Mouse (Mus musculus) left cerebral cortex, postnatal 4 days (tissue): ENCODE data around the gene Wnt7b. TPM values are rescaled to one million over a fixed set of nuclear protein-coding genes. Genes with fewer than 3 reads are reported as not detected.

ENCODE experiments used
- DNase-seq: peaks from one replicate; pipeline ENCODE4 v3.0.0-alpha.2; 2022
- intact Hi-C: fragments of 180-260 bp; cut with DNase I; formaldehyde crosslinking; loops from one replicate; pipeline ENCODE4 v1.15.1; 2025
- total RNA-seq, 2 experiments: library from RNA; stranded (reverse); gene quantifications; 2 replicates each; pipeline ENCODE4 v1.2.3; 2021

Gene Wnt7b
- total RNA-seq, 2 experiments from 2014 or later = 65.6 to 67.5 TPM

DNA sequence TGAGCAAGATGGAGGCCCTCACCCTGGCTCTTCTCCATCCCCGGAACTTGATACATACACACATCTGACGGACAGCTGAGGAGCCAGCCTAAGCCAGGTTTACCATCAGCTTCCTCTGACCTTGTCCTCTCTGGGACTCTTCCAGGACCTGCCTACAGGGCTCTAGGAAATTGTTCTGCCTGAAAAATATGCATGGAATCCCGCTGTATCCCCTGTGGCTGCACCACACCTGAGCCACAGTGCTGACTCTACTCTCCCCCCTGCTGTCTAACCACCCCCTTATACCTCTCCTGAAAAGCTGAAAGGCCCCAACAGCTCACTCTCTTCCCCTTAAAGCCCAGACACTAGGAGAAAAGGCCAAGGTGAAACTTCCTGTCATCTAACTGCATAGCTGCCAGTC, 52.4 kb downstream of the Wnt7b start:
- no peak for DNase-seq
- intact Hi-C loops = no loop called here

DNA sequence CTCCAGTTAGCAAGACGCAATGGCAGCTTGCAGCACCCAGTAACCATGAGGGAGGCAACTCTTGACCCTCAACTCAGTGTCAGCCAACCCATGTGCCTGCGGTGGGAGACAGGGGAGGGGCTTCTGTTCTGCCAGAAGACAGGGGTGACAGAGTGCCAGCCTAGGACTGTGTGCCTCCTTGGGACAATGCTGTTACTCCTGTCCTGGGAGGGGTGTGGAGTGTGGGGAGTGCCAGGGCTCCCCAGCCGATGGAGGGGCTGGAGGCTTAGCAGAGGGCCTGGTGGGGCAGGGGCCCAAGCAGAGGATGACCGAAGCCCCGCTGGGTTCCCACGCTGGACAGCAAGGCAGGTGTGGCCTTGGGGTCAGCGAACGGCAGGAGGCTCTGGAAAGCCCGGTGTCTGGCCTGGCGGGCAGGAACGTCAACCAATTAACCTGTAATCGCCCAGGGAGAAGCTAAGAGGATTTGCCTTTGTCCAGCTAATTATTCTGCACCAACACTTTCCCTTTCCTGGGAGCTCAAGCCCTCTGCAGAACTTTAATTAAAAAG, 57.8 kb downstream of the Wnt7b start:
- no peak for DNase-seq
- intact Hi-C loops = no loop called here

DNA sequence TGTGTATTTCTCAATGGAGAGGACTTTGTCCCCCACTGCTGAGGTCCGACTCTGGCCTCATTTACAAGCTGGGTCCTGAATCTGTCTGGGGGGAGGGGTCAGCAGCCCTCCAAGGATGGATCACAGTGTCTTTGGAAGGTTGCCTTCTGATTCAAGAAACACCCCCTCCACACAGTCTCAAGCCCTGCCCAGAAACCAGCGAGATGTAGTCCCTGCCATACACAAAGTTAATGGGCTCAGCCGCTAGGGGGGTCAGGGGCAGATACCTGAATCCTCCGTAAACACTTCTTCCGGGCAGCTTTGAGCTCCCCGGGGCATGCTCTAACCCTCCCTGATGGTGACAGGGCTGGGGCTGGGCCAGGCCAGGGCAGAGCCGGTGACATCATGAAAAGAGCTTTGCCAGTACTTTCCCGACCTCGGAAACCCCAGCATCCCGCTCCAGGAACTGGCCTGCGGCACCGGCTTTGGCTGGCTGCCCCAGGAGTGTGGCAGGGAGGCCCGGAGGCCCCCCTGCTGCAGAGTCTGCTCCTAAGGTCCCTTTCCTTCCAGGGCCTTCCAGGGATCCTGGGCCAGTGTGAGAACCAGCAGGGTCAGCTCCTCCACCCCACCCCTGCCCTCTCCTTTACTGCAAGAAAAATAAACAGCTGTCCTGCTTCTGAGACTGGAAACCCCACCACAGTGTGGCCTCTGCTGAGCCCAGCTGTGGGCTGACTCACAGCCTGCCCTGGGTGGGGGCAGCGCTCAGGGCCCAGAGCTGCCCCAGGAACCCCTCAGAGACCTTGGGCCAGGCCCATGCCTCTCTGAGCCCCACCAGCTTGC, 58.9 kb downstream of the Wnt7b start:
- intact Hi-C loops = no loop called here
- DNase-seq = peak; percentile 63

DNA sequence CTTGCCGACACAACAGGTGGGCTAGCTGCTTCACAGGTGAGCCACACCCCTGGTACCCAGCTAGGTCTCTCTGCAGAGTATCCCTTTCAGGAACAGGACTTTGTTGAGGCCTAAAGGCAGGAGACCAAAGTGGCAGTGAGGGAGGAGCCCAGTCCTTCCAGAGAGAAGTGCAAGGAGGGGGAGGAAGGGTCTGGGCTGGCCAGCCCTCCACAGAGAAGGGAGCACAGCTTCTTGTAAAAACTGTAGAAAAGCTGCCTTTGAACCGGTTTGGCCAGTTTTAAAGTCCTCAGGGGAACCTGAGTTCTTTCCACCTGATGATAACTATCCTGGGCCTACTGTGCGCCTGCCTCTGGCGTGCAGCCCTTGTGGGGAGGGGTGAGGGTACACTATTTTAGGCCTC, 62.8 kb downstream of the Wnt7b start:
- intact Hi-C loops = no loop called here
- DNase-seq = no peak

DNA sequence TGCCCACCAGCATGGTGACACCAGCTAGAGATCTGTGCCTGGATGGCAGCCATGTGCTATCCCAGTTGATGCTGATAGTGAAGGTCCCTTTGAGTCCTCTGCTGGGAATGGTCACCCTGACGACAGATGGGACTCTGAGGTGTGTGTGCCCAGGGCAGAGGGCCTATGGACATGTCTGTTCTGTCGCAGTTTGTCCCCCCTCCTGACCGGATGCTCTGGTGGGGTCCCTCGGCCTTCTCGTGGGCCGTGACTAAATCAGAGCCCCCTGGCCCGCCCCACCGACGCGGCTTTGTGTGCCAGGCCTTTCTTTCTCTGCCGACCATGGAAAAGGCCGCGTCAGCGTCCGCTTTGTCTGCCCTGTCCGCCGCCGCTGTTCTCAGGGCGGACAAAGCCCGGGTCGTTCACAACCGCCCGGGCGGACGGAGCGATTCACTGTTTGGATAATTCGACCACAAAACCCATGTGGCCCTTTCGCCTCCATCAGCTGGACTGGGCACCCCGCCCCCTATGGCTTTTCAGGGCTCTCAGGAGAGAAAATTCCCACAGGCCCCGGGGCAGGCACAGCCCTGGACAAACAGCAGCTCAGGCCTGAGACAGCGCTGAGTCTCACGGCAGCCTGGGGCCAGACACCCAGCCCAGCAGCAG, 74.8 kb downstream of the Wnt7b start:
- peak; percentile 29 for DNase-seq
- intact Hi-C loops = no loop called here

DNA sequence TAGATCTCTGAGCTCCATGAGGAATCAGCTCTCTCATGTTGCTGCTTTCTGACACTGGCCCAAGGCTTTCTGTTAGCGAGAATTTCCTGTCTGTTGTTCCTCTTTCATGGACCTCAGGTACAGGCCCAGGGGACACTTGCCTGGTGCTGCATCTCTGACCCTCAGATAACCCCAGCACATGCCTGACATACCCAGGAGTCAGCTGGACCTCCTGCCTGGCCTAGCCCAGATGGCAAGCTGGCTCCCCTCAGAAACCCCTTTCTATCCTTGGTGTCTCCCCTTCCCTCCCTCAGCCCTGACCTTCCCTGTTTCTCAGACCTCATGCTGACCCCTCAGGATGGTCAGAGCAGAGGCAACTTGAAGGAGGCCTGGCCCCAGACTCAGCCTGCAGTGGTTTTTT, 75.6 kb downstream of the Wnt7b start:
- no peak for DNase-seq
- intact Hi-C loops = no loop called here

DNA sequence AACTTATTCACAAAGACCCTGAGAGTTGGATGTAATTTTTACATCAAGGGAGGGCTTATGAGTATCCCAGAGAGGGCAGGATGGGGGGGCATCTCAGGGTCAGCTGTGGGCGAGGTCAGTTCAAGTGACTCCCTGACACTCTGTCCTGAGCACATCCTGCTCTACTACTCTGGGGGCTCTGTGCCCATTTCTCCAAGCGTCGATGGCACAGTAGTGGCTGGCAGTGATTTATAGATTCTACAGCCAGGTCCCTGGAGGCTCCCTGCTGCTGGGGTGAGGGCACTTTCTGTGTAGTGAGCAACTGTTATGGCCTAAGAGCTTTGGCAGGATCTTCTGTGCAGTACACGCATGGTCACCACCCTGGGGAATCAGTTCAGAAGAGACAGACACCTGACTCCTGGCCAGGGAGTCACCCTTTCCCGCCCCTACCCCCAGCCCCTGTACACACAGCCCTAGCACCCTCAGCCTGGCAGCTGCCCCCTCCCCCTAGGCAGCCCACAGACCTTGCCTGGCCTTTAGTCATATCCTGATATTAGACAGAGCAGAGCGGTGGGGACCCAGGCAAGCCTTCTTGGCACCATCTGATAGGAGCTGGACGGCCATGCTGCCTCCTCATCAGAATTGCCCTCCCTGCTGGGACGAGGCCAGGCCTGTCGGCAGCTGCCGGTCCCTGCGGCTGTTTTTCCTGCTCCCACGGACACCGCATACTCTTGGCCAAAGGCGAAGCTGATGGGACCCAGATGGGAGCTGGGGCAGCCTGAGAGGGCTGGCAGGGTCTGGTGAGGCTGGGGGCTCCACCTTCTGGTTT, 77.0 kb downstream of the Wnt7b start:
- intact Hi-C loops = no loop called here
- peak; percentile 92 for DNase-seq

DNA sequence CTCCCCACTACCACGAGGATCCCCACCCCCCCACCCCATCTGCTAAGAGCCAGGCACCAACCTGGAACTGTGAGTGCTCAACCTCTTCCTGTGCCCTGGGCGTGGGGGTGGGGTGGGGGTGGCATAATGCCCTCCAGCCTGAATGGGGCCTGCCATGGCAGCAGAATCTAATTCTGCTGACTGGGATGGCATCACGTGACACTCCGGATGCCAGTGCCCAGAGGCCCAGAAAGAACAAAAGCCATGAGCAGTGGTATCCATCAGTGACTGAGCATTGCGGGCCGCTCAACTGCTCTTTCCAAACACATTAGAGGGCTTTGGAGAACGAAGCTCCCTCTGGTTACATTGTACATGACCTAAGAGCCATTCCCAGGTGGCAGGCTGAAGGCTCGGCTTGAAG, 79.1 kb downstream of the Wnt7b start, which contains the start of gene 7530416G11Rik:
7530416G11Rik (minus strand) TSS at position 101 of the 400 bp plus-strand sequence.
- intact Hi-C loops = no loop called here
- peak; percentile 34 for DNase-seq

DNA sequence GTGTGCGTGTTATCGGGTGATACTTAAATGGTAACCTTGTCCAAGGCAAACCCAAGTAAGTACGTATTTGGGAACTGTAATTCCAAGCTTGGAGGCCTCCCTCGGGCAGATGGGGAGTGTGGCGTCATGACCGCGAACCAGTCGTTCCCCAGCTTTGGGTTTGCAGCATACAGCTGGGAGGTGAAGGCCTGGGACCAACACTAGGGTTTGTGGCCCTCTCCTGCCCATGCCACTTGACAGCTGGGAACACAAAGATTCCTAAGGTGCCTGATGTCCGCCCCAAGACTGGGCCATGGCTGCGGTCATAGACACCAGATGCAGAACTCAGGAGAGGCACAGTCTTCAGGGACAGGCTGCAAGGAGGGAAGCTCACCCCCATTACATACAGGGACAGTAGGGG, 82.0 kb downstream of the Wnt7b start:
- intact Hi-C loops = no loop called here
- no peak for DNase-seq

DNA sequence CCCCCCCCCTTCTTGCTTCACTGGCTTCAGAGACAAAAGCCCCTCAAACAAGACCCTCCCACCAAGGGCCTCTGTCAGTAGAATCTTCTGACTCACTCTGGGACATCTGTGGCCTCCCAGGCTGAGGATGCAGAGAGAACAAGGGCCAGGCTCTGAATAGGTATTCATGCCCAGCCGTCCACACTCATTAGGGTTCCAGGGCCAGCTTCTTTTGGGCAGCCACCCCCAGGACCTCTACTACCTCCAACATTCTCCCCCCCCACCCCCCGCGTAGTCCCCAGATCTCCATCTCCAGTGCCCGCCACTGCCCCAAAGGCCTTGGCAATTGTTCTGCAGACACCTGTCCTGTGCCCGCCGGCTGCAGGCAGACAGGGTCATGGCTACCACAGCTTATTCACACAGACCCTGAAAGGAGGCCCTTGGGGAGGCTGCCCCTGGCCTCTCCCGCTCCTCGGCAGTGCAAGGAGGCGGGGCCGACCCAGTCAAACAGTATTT, 84.2 kb downstream of the Wnt7b start:
- intact Hi-C loops = loop anchor here (10.0 kb wide), 1 partner anchor 77 kb away; no protein-coding TSS in a partner anchor
- DNase-seq = peak; percentile 32

DNA sequence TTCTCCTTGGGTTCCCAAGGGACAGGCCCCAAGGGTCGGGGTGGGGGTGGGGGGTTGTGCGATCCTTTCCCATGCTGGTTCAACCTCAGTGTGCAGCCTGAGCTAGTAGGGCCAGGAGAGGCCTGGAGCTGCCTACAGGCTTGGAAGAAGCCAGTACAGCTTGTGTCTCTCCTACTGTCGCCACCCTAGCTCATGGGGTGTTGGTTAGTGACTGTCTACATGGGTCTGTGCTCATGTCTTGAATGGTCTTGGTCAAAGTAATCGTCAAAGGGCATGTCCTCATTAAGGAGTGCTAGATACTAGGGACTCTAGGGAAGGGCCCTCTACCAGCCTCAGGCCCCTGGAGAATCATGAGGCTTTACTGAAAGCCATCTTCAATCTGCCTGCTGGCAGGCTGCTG, 84.7 kb downstream of the Wnt7b start:
- DNase-seq = no peak
- intact Hi-C loops = loop anchor here (10.0 kb wide), 1 partner anchor 77 kb away; no protein-coding TSS in a partner anchor

DNA sequence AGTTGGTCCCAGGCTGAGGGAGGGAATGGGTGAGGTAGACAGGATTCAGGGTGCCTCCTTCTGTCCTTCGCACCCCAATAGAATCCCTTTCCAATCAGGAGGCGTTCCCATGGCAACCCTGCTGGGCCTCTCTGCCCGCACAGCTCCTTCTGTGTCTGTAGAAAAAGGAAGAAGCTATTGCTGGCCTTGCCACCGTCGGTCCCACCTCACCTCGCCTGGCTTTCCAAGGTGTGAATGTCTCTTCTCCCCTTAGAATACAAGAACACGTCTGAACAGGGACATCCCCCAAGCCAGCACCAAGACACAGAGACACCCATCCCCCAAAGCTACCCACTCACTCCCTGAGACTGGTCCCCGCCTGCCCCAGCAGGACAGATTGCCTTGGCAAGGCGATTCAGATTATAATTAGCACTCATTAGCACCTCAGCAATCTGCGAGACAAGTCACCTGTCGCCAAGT, 88.1 kb downstream of the Wnt7b start:
- DNase-seq = peak; percentile 44
- intact Hi-C loops = loop anchor here (10.0 kb wide), 1 partner anchor 81 kb away; no protein-coding TSS in a partner anchor

DNA sequence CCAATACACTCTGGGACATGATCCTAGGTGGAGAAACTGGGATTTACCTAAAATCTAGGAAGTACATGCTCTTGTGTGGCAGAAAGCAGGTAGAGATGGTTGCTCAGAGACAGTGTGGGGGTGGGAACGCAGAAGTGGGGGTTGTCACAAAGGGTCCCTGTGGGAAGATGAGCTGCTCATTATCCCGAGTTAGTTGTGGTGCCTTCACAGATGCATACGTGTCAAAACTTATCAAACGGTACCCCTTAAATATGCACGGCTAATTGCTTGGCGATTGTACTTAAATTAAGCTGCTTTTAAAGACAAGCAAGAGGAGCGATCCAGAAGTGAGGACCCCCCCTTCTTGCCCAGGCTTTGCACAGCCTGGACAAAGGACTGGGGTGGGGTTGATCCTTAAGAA, 92.5 kb downstream of the Wnt7b start:
- DNase-seq = no peak
- intact Hi-C loops = loop anchor here (10.0 kb wide), 1 partner anchor 85 kb away; no protein-coding TSS in a partner anchor

DNA sequence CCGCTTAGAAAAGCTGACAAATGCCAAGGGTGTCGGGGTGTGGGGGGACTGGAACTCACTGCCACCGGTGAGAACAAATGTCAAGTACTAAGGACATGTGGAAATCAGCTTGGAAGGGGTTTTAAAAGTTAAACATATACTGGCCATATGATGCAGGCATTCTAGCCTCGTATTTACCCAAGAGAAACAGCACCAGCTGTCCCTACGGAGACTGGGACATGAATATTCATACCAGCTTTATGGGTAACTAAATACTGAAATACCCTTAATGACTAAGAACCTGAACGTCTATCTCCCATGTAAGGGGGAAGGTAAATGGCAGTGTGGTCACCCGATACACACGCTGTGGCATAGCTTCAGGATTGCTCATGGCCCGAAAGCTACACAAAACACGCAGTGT, 93.4 kb downstream of the Wnt7b start:
- intact Hi-C loops = no loop called here
- no peak for DNase-seq

Other genes starting within 250 kb of the Wnt7b start
- gene Atxn10, start 246.2 kb downstream of the Wnt7b start, total RNA-seq = 100 to 1,000 TPM; 388 to 389 TPM
- not detected for gene 7530416G11Rik, start 79.2 kb downstream of the Wnt7b start, total RNA-seq
- 1 to 10 TPM; 1.0 to 1.8 TPM for gene Ppara, start 152.5 kb upstream of the Wnt7b start, total RNA-seq
- gene Cdpf1, start 229.2 kb upstream of the Wnt7b start, total RNA-seq = 10 to 100 TPM; 19.9 to 22.6 TPM
- gene Pkdrej, start 239.3 kb upstream of the Wnt7b start, total RNA-seq = under 1 TPM; 0.36 to 0.46 TPM
- gene Ttc38, start 249.8 kb upstream of the Wnt7b start, total RNA-seq = 1 to 10 TPM; 2.3 to 3.5 TPM